Mouse (Mus musculus): ENCODE measurements around the gene Nox4. TPM values are rescaled to one million over a fixed set of nuclear protein-coding genes. Genes with fewer than 3 reads are reported as not detected.
"Not testable (repeated sequence)": the region's sequence is repeated elsewhere in the genome, so short reads cannot be mapped to it uniquely, and the experiment has no call there.

Nox4 gene
- polyA plus RNA-seq, 2 experiments: 0.06 to 0.08 TPM

- H3K9me3 ChIP-seq (ENCODE audit: control insufficient read depth, low read length); H3K4me2 ChIP-seq (ENCODE audit: low read depth); H3K9ac ChIP-seq (replicated peaks); H3K36me3 ChIP-seq (replicated peaks; ENCODE audit: control insufficient read depth, insufficient read depth, low read depth); ATAC-seq (ENCODE audit: insufficient read depth); H3K4me1 ChIP-seq (replicated peaks; ENCODE audit: control insufficient read depth in 2 of 2, insufficient read depth in 2 of 2, low read length in 1 of 2); H3K27ac ChIP-seq; H3K4me3 ChIP-seq (ENCODE audit: insufficient read depth in 1 of 2, low read depth in 2 of 2, low read length in 2 of 2); DNase-seq (ENCODE audit: low read depth in 3 of 3, low spot score in 3 of 3); H3K27me3 ChIP-seq (ENCODE audit: control insufficient read depth, insufficient read depth, low read length): not testable (repeated sequence)
- 4% methylated on average over 4 of the region's 4 CpGs for WGBS (ENCODE audit: insufficient replicate concordance)
- TF ChIP-seq CTCF (IDR thresholded peaks at IDR 0.05; ENCODE audit: low read depth): peak; percentile 42; the same call in 1 of the 2 replicates
Observed at GRCm38 (mm10) chr7:87411373-87411772, 165.5 kb downstream of the Nox4 start.

GRCm38 (mm10) chr7:87413271-87413670 lies 167.4 kb downstream of the Nox4 start:
- Histone ChIP-seq H3K9me3 (ENCODE audit: control insufficient read depth, low read length) (no peaks in the 10 kb centered on the region), H3K27me3 (ENCODE audit: control insufficient read depth, insufficient read depth, low read length) (no peaks in the 10 kb centered on the region), H3K4me1 (replicated peaks; ENCODE audit: control insufficient read depth in 2 of 2, insufficient read depth in 2 of 2, low read length in 1 of 2) (no peaks in the 10 kb centered on the region), H3K4me2 (ENCODE audit: low read depth) (no peak overlapping the region), H3K9ac (replicated peaks) (no peak overlapping the region), H3K27ac (no peak overlapping the region), H3K36me3 (replicated peaks; ENCODE audit: control insufficient read depth, insufficient read depth, low read depth) (no peaks in the 10 kb centered on the region), H3K4me3 (ENCODE audit: insufficient read depth in 1 of 2, low read depth in 2 of 2, low read length in 2 of 2) (no peak overlapping the region)
- ATAC-seq (ENCODE audit: insufficient read depth) (no peak), DNase-seq (ENCODE audit: low read depth in 3 of 3, low spot score in 3 of 3) (no peak)
- WGBS (ENCODE audit: insufficient replicate concordance): 63% methylated on average over 1 of the region's 1 CpGs
- TF ChIP-seq CTCF (IDR thresholded peaks at IDR 0.05; ENCODE audit: low read depth): no peak
- TF ChIP-seq EP300 (IDR thresholded peaks at IDR 0.05; ENCODE audit: low read depth): no peak

Other genes with a start within 250 kb of the Nox4 start
- not detected in 2 replicates for gene Vmn2r79, start 250.0 kb upstream of the Nox4 start, polyA plus RNA-seq (2012; rRNA removed)
- gene Vmn2r79, start 250.0 kb upstream of the Nox4 start, polyA plus RNA-seq (2014; fragmentation: Nextera tagmentation; extraction: Ambion mirVana): not detected in 2 replicates
- gene Tyr, start 247.4 kb downstream of the Nox4 start, polyA plus RNA-seq (2012; rRNA removed): not detected in 2 replicates
- 0.01 TPM in 1 of 2 replicates, not detected in the other for gene Tyr, start 247.4 kb downstream of the Nox4 start, polyA plus RNA-seq (2014; fragmentation: Nextera tagmentation; extraction: Ambion mirVana)